Mouse (Mus musculus): ENCODE results near the gene Thrb. TPM values are rescaled to one million over a fixed set of nuclear protein-coding genes. Genes with fewer than 3 reads are reported as not detected.
A peak's percentile ranks its signal among the peaks of the same experiment; 100 is the strongest.

Gene Thrb
- total RNA-seq (2015) (0.51 and 0.74 TPM in 2 replicates), total RNA-seq (2017) (0.62 and 1.1 TPM in 2 replicates)

GRCm38 (mm10) chr14:17659686-17660328 lies at the start of gene Thrb:
Gene Thrb (plus strand): TSS chr14:17660261.
- ATAC-seq (replicated peaks; ENCODE audit: poor library complexity) = peak; percentile 40

- no peak for ATAC-seq (replicated peaks; ENCODE audit: poor library complexity)
Observed at GRCm38 (mm10) chr14:17621671-17622070, 38.4 kb upstream of the Thrb start.

GRCm38 (mm10) chr14:17623936-17624335 lies 36.1 kb upstream of the Thrb start:
- no peak for ATAC-seq (replicated peaks; ENCODE audit: poor library complexity)

GRCm38 (mm10) chr14:17629215-17629614 lies 30.8 kb upstream of the Thrb start:
- no peak for ATAC-seq (replicated peaks; ENCODE audit: poor library complexity)

- ATAC-seq (replicated peaks; ENCODE audit: poor library complexity) = peak; percentile 84
Observed at GRCm38 (mm10) chr14:17632887-17633522, 27.1 kb upstream of the Thrb start.

GRCm38 (mm10) chr14:17636971-17637370 lies 23.1 kb upstream of the Thrb start:
- no peak for ATAC-seq (replicated peaks; ENCODE audit: poor library complexity)

- no peak for ATAC-seq (replicated peaks; ENCODE audit: poor library complexity)
Observed at GRCm38 (mm10) chr14:17641770-17642169, 18.3 kb upstream of the Thrb start.

- no peak for ATAC-seq (replicated peaks; ENCODE audit: poor library complexity)
Observed at GRCm38 (mm10) chr14:17655084-17655483, 5.0 kb upstream of the Thrb start.

- ATAC-seq (replicated peaks; ENCODE audit: poor library complexity) = peak; percentile 58
Observed at GRCm38 (mm10) chr14:17659031-17659430, 1.0 kb upstream of the Thrb start.

- ATAC-seq (replicated peaks; ENCODE audit: poor library complexity) = peak; percentile 56
Observed at GRCm38 (mm10) chr14:17660329-17661099, 453 bp downstream of the Thrb start.

- peak; percentile 7; the same call in 1 of the 2 replicates for ATAC-seq (replicated peaks; ENCODE audit: poor library complexity)
Observed at GRCm38 (mm10) chr14:17661100-17661521, 1.1 kb downstream of the Thrb start.

GRCm38 (mm10) chr14:17662087-17662486 lies 2.0 kb downstream of the Thrb start:
- no peak for ATAC-seq (replicated peaks; ENCODE audit: poor library complexity)

GRCm38 (mm10) chr14:17674335-17674734 lies 14.3 kb downstream of the Thrb start:
- no peak for ATAC-seq (replicated peaks; ENCODE audit: poor library complexity)

GRCm38 (mm10) chr14:17675214-17675613 lies 15.2 kb downstream of the Thrb start:
- ATAC-seq (replicated peaks; ENCODE audit: poor library complexity) = no peak

GRCm38 (mm10) chr14:17681479-17681878 lies 21.4 kb downstream of the Thrb start:
- no peak for ATAC-seq (replicated peaks; ENCODE audit: poor library complexity)

GRCm38 (mm10) chr14:17684881-17685280 lies 24.8 kb downstream of the Thrb start:
- no peak for ATAC-seq (replicated peaks; ENCODE audit: poor library complexity)

- ATAC-seq (replicated peaks; ENCODE audit: poor library complexity) = no peak
Observed at GRCm38 (mm10) chr14:17685491-17685890, 25.4 kb downstream of the Thrb start.

GRCm38 (mm10) chr14:17686939-17687338 lies 26.9 kb downstream of the Thrb start:
- ATAC-seq (replicated peaks; ENCODE audit: poor library complexity) = no peak

- no peak for ATAC-seq (replicated peaks; ENCODE audit: poor library complexity)
Observed at GRCm38 (mm10) chr14:17691246-17691645, 31.2 kb downstream of the Thrb start.

- no peak for ATAC-seq (replicated peaks; ENCODE audit: poor library complexity)
Observed at GRCm38 (mm10) chr14:17695526-17695925, 35.5 kb downstream of the Thrb start.

- no peak for ATAC-seq (replicated peaks; ENCODE audit: poor library complexity)
Observed at GRCm38 (mm10) chr14:17697920-17698632, 38.0 kb downstream of the Thrb start.

All from megakaryocyte progenitor cell, adult 5-6 weeks (primary cell).